Mouse (Mus musculus) testis, adult 2 months (tissue): Measurements from ENCODE around the gene Comt. TPM values are rescaled to one million over a fixed set of nuclear protein-coding genes. Genes with fewer than 3 reads are reported as not detected.

Source experiments
- H3K27ac ChIP-seq: fragments of 200-500 bp; 2 replicates; pipeline ENCODE4 v1.5.1; 2012; ENCODE audit warnings: low read depth, low read length; ENCODE audit not compliant: control insufficient read depth, insufficient read depth
- H3K27me3 ChIP-seq: fragments of 200-500 bp; 2 replicates; pipeline ENCODE4 v1.6.1; 2012; ENCODE audit warnings: mild to moderate bottlenecking, low read length, moderate library complexity; ENCODE audit not compliant: control insufficient read depth, insufficient read depth
- H3K36me3 ChIP-seq: fragments of 200-500 bp; 2 replicates; pipeline ENCODE4 v1.6.1; 2012; ENCODE audit warnings: mild to moderate bottlenecking, low read length; ENCODE audit not compliant: control insufficient read depth, insufficient read depth
- H3K4me1 ChIP-seq: fragments of 200-500 bp; 2 replicates; pipeline ENCODE4 v1.6.1; 2012; ENCODE audit warnings: low read length; ENCODE audit not compliant: control insufficient read depth, insufficient read depth
- H3K4me3 ChIP-seq: fragments of 200-500 bp; 2 replicates; pipeline ENCODE4 v1.5.1; 2012; ENCODE audit warnings: low read depth, mild to moderate bottlenecking, low read length, moderate library complexity, mixed read lengths; ENCODE audit not compliant: control insufficient read depth
- CTCF ChIP-seq: fragments of 200-500 bp; IDR thresholded peaks from 2 replicates; pipeline ENCODE4 v1.5.1; 2012; ENCODE audit warnings: low read depth, mild to moderate bottlenecking, inconsistent platforms, low read length, moderate library complexity; ENCODE audit not compliant: control insufficient read depth, insufficient read depth, insufficient replicate concordance
- POLR2A ChIP-seq: fragments of 200-500 bp; IDR thresholded peaks from 2 replicates; pipeline ENCODE4 v1.6.1; 2012; ENCODE audit warnings: low read depth, mild to moderate bottlenecking, inconsistent platforms, low read length, moderate library complexity; ENCODE audit not compliant: control insufficient read depth
- polyA plus RNA-seq: library from polyadenylated mRNA; depleted of rRNA; stranded (reverse); fragments of >200 nt; gene quantifications from 2 replicates; pipeline ENCODE4 v1.2.3, GENCODE M21; 2012

Comt gene
- polyA plus RNA-seq, 1 experiment = 12.2 TPM

- TF ChIP-seq POLR2A (no peak), CTCF (no peak)
Observed at GRCm38 (mm10) chr16:18380495-18381063, 46.1 kb downstream of the Comt start.

GRCm38 (mm10) chr16:18379338-18380001, 47.2 kb downstream of the Comt start:
- H3K36me3 ChIP-seq = no peaks in the 10 kb centered on the region
- H3K27me3 ChIP-seq = no peaks in the 10 kb centered on the region
- H3K4me3 ChIP-seq = peak overlapping the region; percentile 55
- no peak overlapping the region for H3K27ac ChIP-seq
- H3K4me1 ChIP-seq = no peaks in the 10 kb centered on the region; the same call in 1 of the 2 replicates
- TF ChIP-seq CTCF (no peak), POLR2A (no peak)

More at GRCm38 (mm10) chr16:18380495-18381063, 46.1 kb downstream of the Comt start:
- Histone ChIP-seq H3K27me3 (no peaks in the 10 kb centered on the region), H3K27ac (no peak overlapping the region), H3K4me1 (no peaks in the 10 kb centered on the region; the same call in 1 of the 2 replicates), H3K4me3 (peak overlapping the region; percentile 55), H3K36me3 (no peaks in the 10 kb centered on the region)

DNA sequence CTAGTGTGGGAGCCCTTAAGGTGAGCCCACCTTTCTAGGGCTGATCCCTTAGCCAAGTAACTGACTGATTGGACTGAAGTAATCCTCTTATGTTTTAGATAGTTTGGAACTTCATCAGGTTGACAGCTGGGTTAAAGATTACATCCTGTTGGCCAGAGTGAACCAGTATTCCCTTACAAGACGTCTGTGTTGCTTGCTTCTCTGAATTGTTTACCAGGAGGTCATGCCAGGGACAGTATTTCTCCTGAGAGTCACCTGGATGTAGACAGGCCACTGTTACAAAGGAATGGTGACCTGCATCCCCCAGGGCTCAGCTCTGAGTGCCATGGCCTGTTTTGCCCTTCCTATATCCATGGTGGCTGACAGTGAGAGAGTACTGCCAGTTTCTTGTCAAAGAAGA, 48.2 kb downstream of the Comt start:
- TF ChIP-seq CTCF = no peak
- TF ChIP-seq POLR2A = no peak
- H3K27me3 ChIP-seq = no peaks in the 10 kb centered on the region
- no peaks in the 10 kb centered on the region for H3K36me3 ChIP-seq
- no peaks in the 10 kb centered on the region; the same call in 1 of the 2 replicates for H3K4me1 ChIP-seq
- H3K4me3 ChIP-seq = no peak overlapping the region
- H3K27ac ChIP-seq = no peak overlapping the region

DNA sequence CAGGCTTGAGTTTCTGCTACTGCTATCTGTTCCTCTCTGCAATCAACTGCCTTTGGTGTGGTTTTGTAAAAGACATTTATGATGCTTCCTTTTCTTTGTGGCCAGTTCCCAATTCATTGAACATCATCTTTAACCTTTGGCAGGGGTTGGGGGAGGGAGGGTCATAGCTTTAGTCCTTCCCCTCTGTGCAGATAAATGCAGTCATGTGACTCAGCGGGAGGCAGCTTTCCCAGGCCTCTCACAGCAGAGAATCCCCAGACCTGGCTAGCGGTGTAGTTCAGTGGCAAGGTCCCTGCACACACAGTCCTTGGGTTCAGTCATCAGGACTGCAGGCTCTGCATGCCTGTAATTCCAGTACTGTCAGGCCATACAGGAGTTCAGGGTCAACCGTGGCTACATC, 49.4 kb downstream of the Comt start:
- no peaks in the 10 kb centered on the region for H3K4me1 ChIP-seq
- H3K4me3 ChIP-seq = no peak overlapping the region
- H3K27ac ChIP-seq = no peak overlapping the region
- no peaks in the 10 kb centered on the region for H3K36me3 ChIP-seq
- TF ChIP-seq CTCF (no peak), POLR2A (no peak)
- H3K27me3 ChIP-seq = no peaks in the 10 kb centered on the region

GRCm38 (mm10) chr16:18376297-18376954, 50.2 kb downstream of the Comt start:
- TF ChIP-seq CTCF = no peak
- H3K36me3 ChIP-seq = no peaks in the 10 kb centered on the region
- H3K4me1 ChIP-seq = no peaks in the 10 kb centered on the region
- no peaks in the 10 kb centered on the region for H3K27me3 ChIP-seq
- no peak overlapping the region for H3K4me3 ChIP-seq
- no peak overlapping the region for H3K27ac ChIP-seq

DNA sequence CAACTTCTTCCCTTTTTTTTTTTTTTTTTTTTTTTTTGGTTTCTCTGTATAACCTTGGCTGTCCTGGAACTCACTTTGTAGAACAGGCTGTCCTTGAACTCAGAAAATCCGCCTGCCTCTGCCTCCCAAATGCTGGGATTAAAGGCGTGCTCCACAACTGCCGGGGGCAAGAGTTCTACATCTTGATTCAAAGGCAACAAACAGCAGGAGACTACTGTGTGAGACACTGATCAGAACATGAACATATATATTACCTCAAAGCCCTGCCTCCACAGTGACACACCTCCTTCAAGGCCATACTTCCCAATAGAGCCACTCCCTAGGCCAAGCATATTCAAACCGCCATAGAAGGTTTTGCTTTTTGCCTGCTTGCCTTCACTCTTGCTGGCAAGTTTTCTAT, 53.0 kb downstream of the Comt start:
- Histone ChIP-seq H3K27me3 (no peaks in the 10 kb centered on the region), H3K4me3 (no peak overlapping the region), H3K36me3 (no peaks in the 10 kb centered on the region), H3K27ac (no peak overlapping the region), H3K4me1 (no peaks in the 10 kb centered on the region)
- TF ChIP-seq CTCF (no peak), POLR2A (no peak)

DNA sequence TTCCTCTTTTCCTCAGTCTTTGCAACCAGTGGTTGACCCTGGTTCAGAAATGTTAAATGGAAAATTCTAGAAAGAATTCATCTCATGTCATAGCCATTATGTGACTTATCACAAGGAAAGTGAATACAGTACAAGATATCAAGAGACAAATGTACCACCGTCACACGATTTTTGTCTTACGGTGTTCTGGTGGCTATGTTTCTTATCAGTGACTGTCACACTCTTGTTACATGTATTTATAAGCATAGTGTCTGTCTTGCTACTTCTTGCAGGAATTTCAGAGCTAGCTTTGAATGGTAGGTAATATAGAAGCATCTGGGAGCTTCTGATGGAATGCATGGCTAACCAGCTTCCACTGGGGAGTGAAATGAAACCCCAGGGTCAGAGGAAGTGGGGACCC, 56.5 kb downstream of the Comt start:
- Histone ChIP-seq H3K27ac (no peak overlapping the region), H3K27me3 (no peaks in the 10 kb centered on the region), H3K4me1 (no peaks in the 10 kb centered on the region), H3K4me3 (no peak overlapping the region), H3K36me3 (no peaks in the 10 kb centered on the region)
- no peak for TF ChIP-seq CTCF
- no peak for TF ChIP-seq POLR2A

- Histone ChIP-seq H3K4me1 (no peaks in the 10 kb centered on the region), H3K27ac (no peak overlapping the region), H3K27me3 (no peaks in the 10 kb centered on the region), H3K36me3 (no peaks in the 10 kb centered on the region), H3K4me3 (no peak overlapping the region)
- TF ChIP-seq POLR2A (no peak), CTCF (no peak)
Observed at GRCm38 (mm10) chr16:18366849-18367248, 59.8 kb downstream of the Comt start.
